Mouse (Mus musculus): ENCODE data around the gene Gpd2. TPM values are rescaled to one million over a fixed set of nuclear protein-coding genes. Genes with fewer than 3 reads are reported as not detected.

The Gpd2 gene
- polyA plus RNA-seq (2012; ENCODE audit: low replicate concordance), result 0.96 and 3.6 TPM in 2 replicates

GRCm38 (mm10) chr2:57237475-57237919 lies at the start of gene Gpd2:
TSS of gene Gpd2 (plus strand) at chr2:57237635.

Other genes starting within 250 kb of the Gpd2 start
- gene Nr4a2, start 113.6 kb upstream of the Gpd2 start, polyA plus RNA-seq (2012; ENCODE audit: low replicate concordance), result 1.2 and 2.4 TPM in 2 replicates

Data from leukemia stem cell, adult 10-12 weeks (primary cell).